Mouse (Mus musculus) forelimb bud, embryonic 11.5 days (tissue): Measurements from ENCODE around the gene Tnfrsf9.
"Not testable (repeated sequence)": the region's sequence is repeated elsewhere in the genome, so short reads cannot be mapped to it uniquely, and the experiment has no call there.

Experiments
- DNase-seq: peaks from one replicate; pipeline ENCODE4 v3.0.0-alpha.2; 2012; ENCODE audit warnings: low read depth, low spot score

Gene Tnfrsf9

DNA sequence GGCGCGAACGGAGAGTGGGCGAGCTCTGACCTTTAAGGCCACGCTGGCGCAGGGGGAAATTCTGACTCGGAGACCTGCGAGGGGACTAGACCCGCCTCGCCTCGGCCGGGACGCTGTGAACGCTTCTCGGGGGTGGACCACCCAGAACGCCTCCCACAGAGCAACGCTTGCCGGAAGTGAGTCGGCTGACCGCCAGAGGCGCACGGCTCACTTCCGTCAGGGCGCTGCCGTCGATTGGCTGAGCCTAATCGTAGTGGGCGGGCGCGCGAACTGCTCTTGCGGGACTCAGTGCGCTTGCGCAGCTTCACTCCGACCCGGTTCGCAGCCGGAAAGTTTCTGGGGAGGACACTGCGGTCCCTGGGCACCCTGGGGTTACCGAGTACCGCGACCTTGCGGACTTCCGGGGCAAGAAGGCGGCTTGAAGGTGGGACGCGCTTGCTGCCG is at the start of gene Tnfrsf9, which contains the start of gene Park7:
Gene Tnfrsf9, plus strand, starts transcription at position 273 of the 444 bp plus-strand sequence.
Gene Park7, minus strand, starts transcription at position 148 of the 444 bp plus-strand sequence.
- DNase-seq: peak; percentile 97

DNA sequence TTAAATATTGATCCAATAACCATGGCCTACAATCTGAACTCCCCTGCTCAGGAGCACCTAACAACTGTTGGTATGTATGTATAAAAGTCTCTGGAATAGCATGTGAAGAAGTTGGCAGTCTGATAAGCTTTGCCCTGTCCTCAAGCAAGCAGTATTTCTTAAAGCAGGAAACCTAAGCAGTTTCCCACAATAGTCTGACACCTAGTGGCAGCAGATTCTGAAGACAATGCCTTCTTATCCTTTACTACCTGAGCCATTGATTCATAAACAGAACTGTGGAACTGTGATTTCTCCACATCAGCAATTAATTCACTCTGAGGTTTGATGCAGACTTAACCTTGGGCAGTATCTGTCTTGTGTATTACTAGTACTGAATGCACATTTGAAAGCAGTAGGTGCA is 49.0 kb upstream of the Tnfrsf9 start:
- no peak for DNase-seq

- no peak for DNase-seq
Measured at GRCm38 (mm10) chr4:150866069-150866468, 48.3 kb upstream of the Tnfrsf9 start.

DNA sequence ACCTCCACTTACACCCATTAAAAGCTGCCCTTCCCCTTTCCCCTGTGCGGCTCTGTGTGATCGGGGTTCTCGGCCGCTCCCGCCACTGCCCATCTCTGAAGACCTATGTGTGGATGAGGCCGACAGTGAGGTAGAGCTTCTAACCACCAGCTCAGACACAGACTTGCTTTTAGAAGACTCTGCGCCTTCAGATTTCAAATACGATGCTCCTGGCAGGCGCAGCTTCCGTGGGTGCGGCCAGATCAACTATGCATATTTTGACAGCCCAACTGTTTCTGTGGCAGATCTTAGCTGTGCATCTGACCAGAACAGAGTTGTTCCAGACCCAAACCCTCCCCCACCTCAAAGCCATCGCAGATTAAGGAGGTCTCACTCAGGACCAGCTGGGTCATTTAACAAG is 47.9 kb upstream of the Tnfrsf9 start:
- DNase-seq: no peak

DNA sequence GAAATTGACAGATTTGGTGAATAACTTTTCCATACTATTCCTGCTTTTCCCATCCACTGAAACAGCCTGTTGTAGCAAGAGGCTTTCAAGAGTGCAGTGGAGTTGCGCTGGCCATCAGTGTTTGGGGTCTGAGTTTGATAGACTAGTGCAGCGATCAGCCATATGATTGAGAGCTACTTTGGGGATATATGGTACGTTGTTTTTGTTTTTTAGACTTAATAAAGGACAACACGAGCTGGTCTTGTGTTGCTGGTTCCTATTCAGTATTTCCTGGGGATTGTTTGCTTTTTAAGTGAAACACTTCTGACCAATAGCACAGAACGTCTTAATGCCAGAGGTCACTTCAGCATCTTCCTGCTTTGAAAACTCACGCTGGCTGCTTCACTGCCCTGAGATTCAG is 46.2 kb upstream of the Tnfrsf9 start:
- no peak for DNase-seq

DNA sequence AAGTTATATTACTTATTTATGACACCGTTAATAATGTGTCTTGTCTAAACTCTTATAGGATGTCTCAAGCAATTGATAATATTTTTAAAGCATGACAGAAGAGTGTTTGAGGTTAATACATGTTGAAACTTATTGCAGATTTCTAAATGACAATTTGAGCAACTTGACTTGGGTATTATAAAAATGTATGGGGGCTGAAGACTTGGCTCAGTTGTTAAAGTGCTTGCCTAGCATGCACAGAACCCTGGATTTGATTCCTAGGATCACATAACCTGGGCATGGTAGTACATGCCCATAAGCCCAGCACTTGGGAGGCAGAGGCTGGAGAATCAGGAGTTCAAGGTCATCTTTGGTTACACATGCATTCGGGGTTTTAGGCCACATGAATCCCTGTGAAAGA is 45.5 kb upstream of the Tnfrsf9 start:
- no peak for DNase-seq

- no peak for DNase-seq
Measured at GRCm38 (mm10) chr4:150869276-150870197, 44.8 kb upstream of the Tnfrsf9 start.

GRCm38 (mm10) chr4:150870963-150871391 is 43.4 kb upstream of the Tnfrsf9 start:
- DNase-seq: no peak

DNA sequence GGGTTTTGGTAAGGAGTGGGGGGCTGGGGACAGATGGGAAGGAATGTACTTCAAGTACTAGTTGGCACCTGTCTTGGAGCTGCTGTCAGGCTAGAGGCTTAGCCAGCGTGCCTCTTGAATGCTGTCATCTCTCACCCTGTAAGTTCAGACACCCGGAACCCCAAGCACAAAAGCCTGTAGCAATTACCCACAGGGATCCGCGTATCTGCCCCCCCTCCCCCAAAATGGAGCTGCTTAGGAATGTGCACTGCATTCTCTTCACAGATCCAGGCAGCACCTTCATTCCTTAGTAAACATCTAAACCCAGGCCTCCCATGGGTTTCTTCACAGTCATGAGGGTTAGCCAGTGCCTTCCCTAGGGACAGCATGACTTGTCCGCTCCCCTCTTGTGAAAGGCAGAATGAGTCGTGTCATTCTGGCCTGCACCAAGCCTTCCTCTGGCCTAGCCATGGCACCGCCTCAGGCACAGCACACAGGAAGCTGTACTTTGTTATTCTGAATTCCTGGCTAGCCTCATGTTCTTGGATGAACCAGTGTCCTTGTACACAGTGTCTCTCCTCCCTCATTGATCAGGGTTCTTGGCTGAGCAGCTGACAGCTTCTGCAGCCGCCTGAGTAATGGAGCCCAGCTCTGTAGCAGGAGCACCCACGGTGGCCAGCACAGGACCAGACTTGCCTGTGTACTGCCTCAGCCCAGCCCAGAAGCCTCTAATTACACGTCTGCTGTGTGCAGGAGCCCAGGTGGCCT is 42.8 kb upstream of the Tnfrsf9 start:
- peak; percentile 48 for DNase-seq

DNA sequence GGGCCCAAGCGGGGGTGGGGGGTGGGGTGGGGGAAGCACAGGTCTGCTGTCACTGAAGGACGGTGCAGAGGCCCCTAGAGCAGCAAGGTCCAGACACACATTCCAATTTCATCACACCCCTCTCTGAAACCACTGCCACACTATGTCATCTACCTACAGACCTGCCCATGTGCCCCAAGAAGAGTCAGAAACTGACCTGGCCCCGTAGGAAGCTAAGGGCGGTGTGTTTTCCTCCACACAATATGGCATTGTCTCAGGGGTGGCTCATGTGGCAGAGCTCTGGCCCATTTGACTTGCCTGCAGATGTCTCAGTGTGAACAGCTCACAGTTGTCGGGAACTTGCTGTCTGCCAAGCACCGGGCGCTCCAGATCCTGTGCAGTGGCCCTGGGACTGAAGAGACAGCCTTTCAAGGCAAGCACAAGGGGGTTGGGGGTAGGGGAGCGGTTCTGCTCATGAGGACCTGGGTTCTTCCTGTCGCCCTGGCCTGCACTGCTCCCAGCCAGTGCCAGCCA is 42.2 kb upstream of the Tnfrsf9 start:
- peak; percentile 35 for DNase-seq

DNA sequence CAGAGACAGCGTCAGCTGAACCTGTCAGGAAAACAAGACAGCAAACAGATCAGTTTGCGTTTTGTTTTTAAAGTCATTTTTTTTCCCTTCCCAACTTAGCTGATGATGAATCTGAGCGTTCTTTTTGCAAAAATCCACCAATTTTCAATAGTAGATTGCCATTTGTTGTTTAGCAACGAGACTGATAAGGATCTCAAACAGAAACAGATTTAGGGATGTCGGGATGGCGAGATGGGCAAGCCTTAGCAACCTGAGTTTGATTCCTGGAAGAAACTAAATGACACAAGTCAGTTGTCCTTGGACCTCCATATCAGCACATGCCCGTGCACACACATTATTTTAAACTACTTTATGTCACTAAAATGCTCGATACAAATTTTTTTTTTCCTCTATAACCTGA is 41.7 kb upstream of the Tnfrsf9 start:
- no peak for DNase-seq

GRCm38 (mm10) chr4:150874416-150874815 is 39.9 kb upstream of the Tnfrsf9 start:
- not testable (repeated sequence) for DNase-seq

DNA sequence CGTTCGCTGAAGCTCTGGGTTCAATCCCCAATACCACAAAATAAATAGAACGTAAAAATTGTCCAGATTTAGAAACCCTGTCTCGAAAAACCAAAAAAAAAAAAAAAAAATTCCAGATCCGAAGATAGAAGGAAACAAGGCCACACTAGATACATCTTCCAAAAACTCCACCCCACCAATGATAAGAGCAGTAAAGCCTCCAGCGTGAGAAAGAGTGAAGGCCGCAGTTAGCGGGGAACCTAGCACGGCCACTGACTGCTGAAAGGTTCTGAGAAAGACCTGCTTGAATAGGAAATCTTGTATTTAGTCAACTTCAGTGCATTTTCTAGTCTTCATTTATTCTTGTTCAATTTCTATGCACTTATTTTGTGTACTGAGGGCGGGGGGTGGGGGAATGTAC is 39.0 kb upstream of the Tnfrsf9 start:
- DNase-seq: no peak

- DNase-seq: no peak
Measured at GRCm38 (mm10) chr4:150879631-150880030, 34.7 kb upstream of the Tnfrsf9 start.

GRCm38 (mm10) chr4:150880364-150880763 is 34.0 kb upstream of the Tnfrsf9 start:
- no peak for DNase-seq

DNA sequence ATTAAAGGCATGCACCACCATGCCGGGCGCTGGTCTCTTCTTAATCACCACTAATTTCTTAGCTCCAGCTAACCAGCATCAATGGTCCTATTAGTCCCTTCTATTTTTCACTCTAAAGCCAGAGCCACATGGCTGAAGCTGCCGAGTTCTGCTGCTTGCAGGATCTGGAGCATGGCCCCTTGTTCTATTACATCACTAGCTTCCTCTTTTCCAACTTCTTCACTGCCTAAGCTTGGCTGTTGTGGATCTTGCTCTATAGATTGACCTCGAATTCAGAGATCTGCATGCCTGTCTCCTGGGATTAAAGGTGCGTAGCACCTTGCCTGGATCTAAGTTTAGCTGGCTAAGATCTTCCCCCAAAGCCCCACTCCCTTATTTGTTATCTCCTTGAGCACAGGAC is 31.7 kb upstream of the Tnfrsf9 start:
- no peak for DNase-seq

DNA sequence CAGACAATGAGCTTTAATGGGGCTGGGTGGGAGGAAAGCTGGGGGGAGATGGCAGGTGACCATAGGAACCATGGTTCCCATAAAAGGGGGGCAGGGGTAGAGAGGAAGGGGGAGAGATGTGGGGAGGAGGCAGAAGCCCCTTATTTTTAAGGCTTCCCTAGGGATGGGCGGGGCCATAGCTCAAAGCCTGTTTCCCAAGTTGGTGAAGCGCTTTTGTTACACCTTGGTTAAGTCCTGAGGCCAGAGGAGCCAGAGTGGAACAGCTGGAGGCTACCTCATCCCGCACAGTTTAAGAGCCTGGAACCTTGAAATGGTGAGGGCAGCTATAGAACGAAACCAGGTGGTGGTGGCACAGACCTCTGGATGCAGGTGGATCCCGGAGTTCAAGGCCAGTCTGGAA is 26.5 kb upstream of the Tnfrsf9 start:
- no peak for DNase-seq

DNA sequence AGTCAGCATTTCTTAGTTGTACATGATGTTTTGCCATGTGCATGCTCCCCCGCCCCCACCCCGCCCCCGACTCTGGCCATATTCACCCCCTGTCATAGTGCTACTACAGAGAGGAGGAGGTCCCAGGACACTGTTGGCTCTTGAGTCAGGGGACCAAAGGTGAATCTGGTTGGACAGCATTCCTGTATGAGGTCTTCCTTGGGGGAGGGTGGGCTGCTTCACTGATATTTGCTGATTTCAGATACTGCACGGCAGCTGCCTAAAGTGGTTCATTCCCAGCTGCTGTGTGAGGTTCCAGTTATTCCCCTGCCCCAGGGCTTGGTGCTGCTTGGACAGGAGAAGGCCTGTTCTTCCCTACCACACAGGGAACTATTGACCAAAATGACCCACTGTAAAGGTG is 25.9 kb upstream of the Tnfrsf9 start:
- DNase-seq: no peak

DNA sequence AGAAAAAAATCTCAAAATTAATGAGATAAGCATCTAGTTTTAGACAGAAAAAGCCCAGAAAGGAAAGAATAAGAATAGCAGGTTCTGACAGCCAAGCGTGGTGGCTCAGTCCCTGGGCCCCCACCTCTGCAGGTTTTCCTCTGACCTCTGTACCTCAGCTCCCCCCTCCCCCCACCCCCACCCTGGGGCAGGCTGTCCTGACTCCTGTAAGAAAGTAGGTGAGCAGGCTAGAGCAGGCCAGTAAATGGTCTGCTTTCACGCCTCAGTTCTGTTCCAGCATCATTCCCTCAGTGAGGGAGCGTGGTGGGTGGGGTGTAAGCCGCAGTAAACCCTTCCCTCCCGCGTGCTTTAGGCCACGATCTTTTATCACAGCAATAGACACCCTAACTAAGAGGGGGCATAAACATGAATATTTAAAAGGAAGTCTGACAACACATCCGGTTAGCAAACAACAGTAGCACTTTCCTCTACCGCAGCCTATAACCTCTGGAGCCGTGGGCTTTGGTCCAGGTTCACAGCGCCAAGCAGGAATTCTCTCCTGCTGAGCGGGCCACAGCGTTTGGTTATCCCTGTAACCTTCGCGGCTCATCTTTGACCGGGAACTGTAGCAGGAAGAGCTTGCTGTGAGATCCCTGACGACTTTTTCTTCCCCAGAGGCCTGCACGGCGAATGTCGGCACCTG is 24.9 kb upstream of the Tnfrsf9 start:
- no peak for DNase-seq

DNA sequence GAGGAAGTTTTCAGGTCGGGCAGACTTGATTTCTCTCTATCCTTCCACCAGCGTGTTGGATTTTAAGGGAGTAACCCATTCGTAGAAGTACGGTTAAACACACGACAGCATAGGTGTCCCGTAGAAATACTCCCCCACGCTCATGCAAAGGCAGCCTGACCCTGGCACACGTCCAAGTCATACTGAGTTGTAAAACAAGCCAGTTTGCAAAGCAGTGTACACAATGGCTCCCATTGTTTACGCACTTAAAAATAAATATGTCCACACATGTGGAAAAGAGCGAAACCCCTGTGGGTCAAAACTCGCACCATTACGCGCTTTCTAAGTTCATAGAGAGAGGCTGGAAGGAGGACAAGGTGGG is 24.4 kb upstream of the Tnfrsf9 start:
- no peak for DNase-seq

- DNase-seq: no peak
Measured at GRCm38 (mm10) chr4:150891308-150891707, 23.1 kb upstream of the Tnfrsf9 start.
